15 mouse cellular contexts compared by ENCODE assay signal in the genomic region with DNA sequence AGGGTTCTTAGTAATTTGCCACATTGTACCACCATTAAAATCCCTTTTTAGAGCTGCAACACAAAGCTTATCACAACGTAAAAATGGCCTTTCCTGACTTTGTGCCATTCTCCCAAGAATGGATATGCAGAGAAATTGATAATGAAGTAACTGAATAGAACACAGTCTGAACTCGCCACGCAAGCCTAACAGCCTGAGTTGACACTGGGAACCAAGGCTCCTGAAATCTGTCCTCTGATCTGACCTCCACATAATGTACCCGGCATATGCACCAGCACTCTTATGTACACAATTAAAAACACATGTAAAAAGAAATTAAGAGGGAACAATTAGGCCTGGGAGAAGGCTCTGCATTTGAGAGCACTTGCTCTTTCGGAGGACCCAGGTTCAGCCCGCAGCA. TPM values are rescaled to one million over a fixed set of nuclear protein-coding genes. Genes with fewer than 3 reads are reported as not detected.
A peak's percentile ranks its signal among the peaks of the same experiment; 100 is the strongest.
DNase-seq lines count a peak whose midpoint lies in the region; ATAC-seq and TF ChIP-seq lines count a peak whose summit lies in the region.
"Had no signal": no experiment of that assay in that cellular context is flagged by ENCODE, and none has a peak within 500 bp of the region (broad histone marks: within the 10 kb centered on the region; RNA-seq: fewer than 3 reads in every experiment).

No protein-coding gene starts in this region.

- H3K27ac ChIP-seq in intestine, embryonic 15.5 days: no peak overlapping the region
- no peak overlapping the region for H3K27ac ChIP-seq in intestine, postnatal 0 days (ENCODE audit: low read depth, low read length)
- H3K27ac ChIP-seq in midbrain, embryonic 14.5 days (replicated peaks; ENCODE audit: low read depth, low read length): no peak overlapping the region
- no peak overlapping the region for H3K27ac ChIP-seq in midbrain, embryonic 15.5 days
- H3K27ac ChIP-seq in liver, postnatal 0 days (ENCODE audit: low read depth): no peak overlapping the region
- H3K27ac ChIP-seq: macrophage had no signal

- no peak for DNase-seq in midbrain, embryonic 14.5 days
- DNase-seq in liver, postnatal 0 days: no peak
- DNase-seq in gastrocnemius, adult 8-10 months (ENCODE audit: low spot score in 2 of 2): no peak
- DNase-seq: adrenal gland, postnatal 14 days; cerebellum, adult 2 months; heart, postnatal 36 days; kidney, postnatal 14 days; lung, adult 18-20 months; right cerebral cortex, postnatal 25 days had no signal

- TF ChIP-seq CTCF in intestine, postnatal 0 days (IDR thresholded peaks at IDR 0.05; ENCODE audit: low read depth): no peak
- no peak for TF ChIP-seq CTCF in liver, postnatal 0 days (IDR thresholded peaks at IDR 0.05; ENCODE audit: low read depth)

- H3K9ac ChIP-seq in intestine, embryonic 15.5 days: no peak overlapping the region
- no peak overlapping the region; the same call in 1 of the 2 replicates for H3K9ac ChIP-seq in intestine, postnatal 0 days (ENCODE audit: low read depth, low read length)
- peak overlapping the region; percentile 13; the same call in 1 of the 2 replicates for H3K9ac ChIP-seq in midbrain, embryonic 14.5 days (replicated peaks; ENCODE audit: low read length)
- no peak overlapping the region for H3K9ac ChIP-seq in midbrain, embryonic 15.5 days
- no peak overlapping the region for H3K9ac ChIP-seq in liver, postnatal 0 days (replicated peaks)

- peaks cover 29% of the 10 kb centered on the region for H3K4me1 ChIP-seq in erythroblast, embryonic 14.5 days (ENCODE audit: control insufficient read depth)
- H3K4me1 ChIP-seq in intestine, embryonic 15.5 days (replicated peaks): no peaks in the 10 kb centered on the region; the same call in 1 of the 2 replicates
- 0 out of 2 replicates have a peak, but pooled peaks cover 3% of the 10 kb centered on the region for H3K4me1 ChIP-seq in intestine, postnatal 0 days (replicated peaks; ENCODE audit: control insufficient read depth, insufficient read depth, low read length)
- peaks cover 6% of the 10 kb centered on the region; the same call in 1 of the 2 replicates for H3K4me1 ChIP-seq in midbrain, embryonic 14.5 days (ENCODE audit: control insufficient read depth, insufficient read depth, low read length)
- peaks cover 17% of the 10 kb centered on the region for H3K4me1 ChIP-seq in midbrain, embryonic 15.5 days
- H3K4me1 ChIP-seq in liver, postnatal 0 days (ENCODE audit: insufficient read depth): peaks cover 10% of the 10 kb centered on the region; the same call in 1 of the 2 replicates

- peak overlapping the region; percentile 17 for H3K4me2 ChIP-seq in intestine, embryonic 15.5 days (replicated peaks)
- no peak overlapping the region for H3K4me2 ChIP-seq in intestine, postnatal 0 days (replicated peaks; ENCODE audit: low read depth)
- no peak overlapping the region for H3K4me2 ChIP-seq in midbrain, embryonic 14.5 days (ENCODE audit: low read length)
- no peak overlapping the region for H3K4me2 ChIP-seq in midbrain, embryonic 15.5 days
- 0 out of 2 replicates have a peak overlapping the region, but pooled peaks have one; percentile 3 for H3K4me2 ChIP-seq in liver, postnatal 0 days (ENCODE audit: low read depth, low read length)

- ATAC-seq in erythroblast, adult 5-6 weeks (replicated peaks; ENCODE audit: low FRiP score, poor library complexity, severe bottlenecking): no peak
- no peak for ATAC-seq in intestine, embryonic 15.5 days
- no peak for ATAC-seq in intestine, postnatal 0 days
- ATAC-seq in midbrain, embryonic 14.5 days (ENCODE audit: low FRiP score, low TSS enrichment): no peak
- no peak for ATAC-seq in midbrain, embryonic 15.5 days (replicated peaks)
- no peak for ATAC-seq in liver, postnatal 0 days

- TF ChIP-seq EP300 in liver, postnatal 0 days (IDR thresholded peaks at IDR 0.05; ENCODE audit: low read depth): no peak

- 89% methylated on average over 6 of the region's 6 CpGs for WGBS in intestine, embryonic 15.5 days
- 77% methylated on average over 6 of the region's 6 CpGs for WGBS in intestine, postnatal 0 days
- WGBS in midbrain, embryonic 14.5 days: 91% methylated on average over 6 of the region's 6 CpGs
- WGBS in midbrain, embryonic 15.5 days: 83% methylated on average over 6 of the region's 6 CpGs
- WGBS in liver, postnatal 0 days (ENCODE audit: insufficient replicate concordance): 82% methylated on average over 6 of the region's 6 CpGs

- H3K9me3 ChIP-seq in erythroblast, embryonic 14.5 days (ENCODE audit: control insufficient read depth, low read length): no peaks in the 10 kb centered on the region
- no peaks in the 10 kb centered on the region for H3K9me3 ChIP-seq in intestine, embryonic 15.5 days
- H3K9me3 ChIP-seq in intestine, postnatal 0 days (ENCODE audit: control insufficient read depth): no peaks in the 10 kb centered on the region
- H3K9me3 ChIP-seq in midbrain, embryonic 14.5 days (ENCODE audit: control insufficient read depth, low read length): no peaks in the 10 kb centered on the region
- no peaks in the 10 kb centered on the region for H3K9me3 ChIP-seq in midbrain, embryonic 15.5 days
- no peaks in the 10 kb centered on the region for H3K9me3 ChIP-seq in liver, postnatal 0 days (ENCODE audit: low read length)

- H3K36me3 ChIP-seq in erythroblast, embryonic 14.5 days (ENCODE audit: control insufficient read depth): peaks cover 52% of the 10 kb centered on the region
- H3K36me3 ChIP-seq in intestine, embryonic 15.5 days: peaks cover 17% of the 10 kb centered on the region
- peaks cover 35% of the 10 kb centered on the region for H3K36me3 ChIP-seq in intestine, postnatal 0 days (ENCODE audit: control insufficient read depth, insufficient read depth)
- peaks cover 35% of the 10 kb centered on the region for H3K36me3 ChIP-seq in midbrain, embryonic 14.5 days (ENCODE audit: control insufficient read depth, insufficient read depth, low read length)
- H3K36me3 ChIP-seq in midbrain, embryonic 15.5 days (replicated peaks): peaks cover 30% of the 10 kb centered on the region
- H3K36me3 ChIP-seq in liver, postnatal 0 days (replicated peaks; ENCODE audit: insufficient read depth, low read length): peaks cover 25% of the 10 kb centered on the region

- no peaks in the 10 kb centered on the region for H3K27me3 ChIP-seq in erythroblast, embryonic 14.5 days (ENCODE audit: control insufficient read depth)
- no peaks in the 10 kb centered on the region for H3K27me3 ChIP-seq in intestine, embryonic 15.5 days (replicated peaks)
- H3K27me3 ChIP-seq in intestine, postnatal 0 days (replicated peaks; ENCODE audit: control insufficient read depth, insufficient read depth, low read length): no peaks in the 10 kb centered on the region
- H3K27me3 ChIP-seq in midbrain, embryonic 14.5 days (ENCODE audit: control insufficient read depth, insufficient read depth, low read length): no peaks in the 10 kb centered on the region
- H3K27me3 ChIP-seq in midbrain, embryonic 15.5 days (replicated peaks): no peaks in the 10 kb centered on the region
- no peaks in the 10 kb centered on the region for H3K27me3 ChIP-seq in liver, postnatal 0 days (ENCODE audit: insufficient read depth, low read length)

- H3K4me3 ChIP-seq in erythroblast, embryonic 14.5 days (replicated peaks): peak overlapping the region; percentile 10
- H3K4me3 ChIP-seq in intestine, embryonic 15.5 days (replicated peaks): no peak overlapping the region
- H3K4me3 ChIP-seq in intestine, postnatal 0 days (ENCODE audit: low read depth, low read length): no peak overlapping the region
- no peak overlapping the region for H3K4me3 ChIP-seq in midbrain, embryonic 14.5 days (replicated peaks; ENCODE audit: low read depth, low read length)
- no peak overlapping the region for H3K4me3 ChIP-seq in midbrain, embryonic 15.5 days
- no peak overlapping the region for H3K4me3 ChIP-seq in liver, postnatal 0 days (ENCODE audit: low read depth, low read length)

RNA-seq across cellular contexts. Expression of gene Tmbim7, which starts 5.7 kb away (rescaled TPM):
- polyA plus RNA-seq in erythroblast, embryonic 14.5 days (2012): not detected in 2 replicates
- not detected in 2 replicates for total RNA-seq in erythroblast, adult 5-6 weeks (2015; ENCODE audit: low replicate concordance)
- total RNA-seq in erythroblast, adult 5-6 weeks (2017; ENCODE audit: low replicate concordance): not detected in 2 replicates
- not detected in 2 replicates for polyA plus RNA-seq in intestine, embryonic 15.5 days (2015; fragmentation: Nextera tagmentation; extraction: Ambion mirVana)
- not detected in 2 replicates for polyA plus RNA-seq in intestine, postnatal 0 days (2015; fragmentation: Nextera tagmentation; extraction: Ambion mirVana)
- not detected in 2 replicates for polyA plus RNA-seq in midbrain, embryonic 14.5 days (2014; fragmentation: Nextera tagmentation; extraction: Ambion mirVana)
- polyA plus RNA-seq in midbrain, embryonic 15.5 days (2015; fragmentation: Nextera tagmentation; extraction: Ambion mirVana): not detected in 2 replicates
- not detected in 2 replicates for polyA plus RNA-seq in liver, postnatal 0 days (2015; fragmentation: Nextera tagmentation; extraction: Ambion mirVana)
- not detected for total RNA-seq in gastrocnemius, adult 8-10 months (2022)
- total RNA-seq: adrenal gland, postnatal 14 days; heart, postnatal 36 days had no signal
- polyA plus RNA-seq: cerebellum, adult 2 months; macrophage had no signal

RNA-seq across cellular contexts. Expression of gene Gatad1, which starts 11.7 kb away (rescaled TPM):
- 3.5 and 3.9 TPM in 2 replicates for polyA plus RNA-seq in erythroblast, embryonic 14.5 days (2012)
- total RNA-seq in erythroblast, adult 5-6 weeks (2015; ENCODE audit: low replicate concordance): 49.3 and 49.4 TPM in 2 replicates
- 42.1 and 58.0 TPM in 2 replicates for total RNA-seq in erythroblast, adult 5-6 weeks (2017; ENCODE audit: low replicate concordance)
- 57.2 and 60.0 TPM in 2 replicates for polyA plus RNA-seq in intestine, embryonic 15.5 days (2015; fragmentation: Nextera tagmentation; extraction: Ambion mirVana)
- polyA plus RNA-seq in intestine, postnatal 0 days (2015; fragmentation: Nextera tagmentation; extraction: Ambion mirVana): 41.2 and 41.8 TPM in 2 replicates
- 66.9 and 72.5 TPM in 2 replicates for polyA plus RNA-seq in midbrain, embryonic 14.5 days (2014; fragmentation: Nextera tagmentation; extraction: Ambion mirVana)
- 56.1 and 59.5 TPM in 2 replicates for polyA plus RNA-seq in midbrain, embryonic 15.5 days (2015; fragmentation: Nextera tagmentation; extraction: Ambion mirVana)
- 25.7 and 26.9 TPM in 2 replicates for polyA plus RNA-seq in liver, postnatal 0 days (2015; fragmentation: Nextera tagmentation; extraction: Ambion mirVana)
- total RNA-seq in gastrocnemius, adult 8-10 months (2022): 10 to 100 TPM; 76.7 to 91.0 (median 88.0) TPM

RNA-seq across cellular contexts. Expression of gene Rbm48, which starts 48.9 kb away (rescaled TPM):
- 0.25 and 0.75 TPM in 2 replicates for polyA plus RNA-seq in erythroblast, embryonic 14.5 days (2012)
- total RNA-seq in erythroblast, adult 5-6 weeks (2015; ENCODE audit: low replicate concordance): 3.1 and 3.5 TPM in 2 replicates
- total RNA-seq in erythroblast, adult 5-6 weeks (2017; ENCODE audit: low replicate concordance): 9.9 and 22.0 TPM in 2 replicates
- polyA plus RNA-seq in intestine, embryonic 15.5 days (2015; fragmentation: Nextera tagmentation; extraction: Ambion mirVana): 9.3 and 10.8 TPM in 2 replicates
- 5.8 and 6.5 TPM in 2 replicates for polyA plus RNA-seq in intestine, postnatal 0 days (2015; fragmentation: Nextera tagmentation; extraction: Ambion mirVana)
- 15.7 and 18.5 TPM in 2 replicates for polyA plus RNA-seq in midbrain, embryonic 14.5 days (2014; fragmentation: Nextera tagmentation; extraction: Ambion mirVana)
- polyA plus RNA-seq in midbrain, embryonic 15.5 days (2015; fragmentation: Nextera tagmentation; extraction: Ambion mirVana): 19.1 and 19.4 TPM in 2 replicates
- 4.1 and 4.6 TPM in 2 replicates for polyA plus RNA-seq in liver, postnatal 0 days (2015; fragmentation: Nextera tagmentation; extraction: Ambion mirVana)
- total RNA-seq in gastrocnemius, adult 8-10 months (2022): 1 to 10 TPM; 5.2 to 9.2 (median 7.6) TPM

RNA-seq across cellular contexts. Expression of gene Pex1, which starts 49.5 kb away (rescaled TPM):
- 0.03 and 0.21 TPM in 2 replicates for polyA plus RNA-seq in erythroblast, embryonic 14.5 days (2012)
- total RNA-seq in erythroblast, adult 5-6 weeks (2015; ENCODE audit: low replicate concordance): 11.1 and 19.2 TPM in 2 replicates
- 5.0 and 7.8 TPM in 2 replicates for total RNA-seq in erythroblast, adult 5-6 weeks (2017; ENCODE audit: low replicate concordance)
- 15.5 and 20.2 TPM in 2 replicates for polyA plus RNA-seq in intestine, embryonic 15.5 days (2015; fragmentation: Nextera tagmentation; extraction: Ambion mirVana)
- 12.3 and 12.4 TPM in 2 replicates for polyA plus RNA-seq in intestine, postnatal 0 days (2015; fragmentation: Nextera tagmentation; extraction: Ambion mirVana)
- polyA plus RNA-seq in midbrain, embryonic 14.5 days (2014; fragmentation: Nextera tagmentation; extraction: Ambion mirVana): 21.8 and 24.4 TPM in 2 replicates
- 22.6 and 30.2 TPM in 2 replicates for polyA plus RNA-seq in midbrain, embryonic 15.5 days (2015; fragmentation: Nextera tagmentation; extraction: Ambion mirVana)
- 8.1 and 11.3 TPM in 2 replicates for polyA plus RNA-seq in liver, postnatal 0 days (2015; fragmentation: Nextera tagmentation; extraction: Ambion mirVana)
- total RNA-seq in gastrocnemius, adult 8-10 months (2022): 1 to 10 TPM; 4.6 to 8.1 (median 7.1) TPM

Comparison
In these comparisons a context has a peak if more than half of its experiments do, and no peak if none do; other contexts are left out.
1. H3K4me2 ChIP-seq: peak in intestine, embryonic 15.5 days (single experiment) and liver, postnatal 0 days (single experiment); none in intestine, postnatal 0 days (single experiment), midbrain, embryonic 14.5 days (single experiment) and midbrain, embryonic 15.5 days (single experiment).